Mouse (Mus musculus): Measurements from ENCODE around the gene Ubxn1.
A peak's percentile ranks its signal among the peaks of the same experiment; 100 is the strongest.
"Not testable (repeated sequence)": the region's sequence is repeated elsewhere in the genome, so short reads cannot be mapped to it uniquely, and the experiment has no call there.

Ubxn1 gene

DNA sequence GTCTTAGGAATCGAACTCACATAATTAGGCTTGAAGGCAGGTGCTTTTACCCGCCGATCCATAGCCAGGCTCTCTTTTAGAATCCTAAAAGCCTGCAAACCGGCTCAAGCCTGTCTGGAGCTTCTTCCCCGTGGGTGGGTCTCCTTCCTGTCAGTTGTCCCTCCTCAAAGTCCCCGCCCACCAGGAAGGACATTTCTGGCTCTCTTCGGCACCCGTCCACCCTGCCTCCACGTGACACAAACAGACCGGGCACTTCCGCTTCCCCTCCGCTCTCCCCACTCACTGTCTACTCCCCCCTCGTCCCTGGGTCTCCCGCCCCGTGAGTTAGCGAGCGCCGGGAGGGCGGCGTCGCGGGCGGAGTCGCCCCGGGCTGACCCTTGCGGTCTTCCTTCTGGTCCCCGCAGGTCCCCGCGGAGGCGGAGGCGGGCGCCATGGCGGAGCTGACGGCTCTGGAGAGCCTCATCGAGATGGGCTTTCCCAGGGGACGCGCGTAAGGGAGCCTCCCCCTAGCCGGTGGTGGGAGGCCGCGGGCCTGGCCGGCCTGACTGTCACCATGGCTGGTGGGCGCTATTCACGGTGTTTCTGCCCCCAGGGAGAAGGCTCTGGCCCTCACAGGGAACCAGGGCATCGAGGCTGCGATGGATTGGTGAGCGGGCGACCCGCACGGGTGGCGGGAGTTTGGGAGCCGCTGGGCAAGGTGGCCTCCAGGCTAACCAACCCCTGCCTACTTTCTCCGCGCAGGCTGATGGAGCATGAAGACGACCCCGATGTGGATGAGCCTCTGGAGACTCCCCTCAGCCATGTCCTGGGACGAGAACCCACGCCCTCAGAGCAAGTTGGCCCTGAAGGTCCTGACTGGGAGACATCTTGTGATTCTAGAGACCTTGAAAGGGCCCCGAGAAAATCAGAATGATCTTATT is at the start of gene Ubxn1:
Gene Ubxn1, plus strand, starts transcription at position 230 of the 920 bp plus-strand sequence.
- DNase-seq (ENCODE audit: extremely low spot score): peak; percentile 97

- no peak for DNase-seq (ENCODE audit: extremely low spot score)
Measured at GRCm38 (mm10) chr19:8822696-8823095, 48.6 kb upstream of the Ubxn1 start.

GRCm38 (mm10) chr19:8829660-8830059 is 41.6 kb upstream of the Ubxn1 start, which contains the start of gene AC129217.1:
Gene AC129217.1, plus strand, starts transcription at chr19:8829773.
- no peak for DNase-seq (ENCODE audit: extremely low spot score)

DNA sequence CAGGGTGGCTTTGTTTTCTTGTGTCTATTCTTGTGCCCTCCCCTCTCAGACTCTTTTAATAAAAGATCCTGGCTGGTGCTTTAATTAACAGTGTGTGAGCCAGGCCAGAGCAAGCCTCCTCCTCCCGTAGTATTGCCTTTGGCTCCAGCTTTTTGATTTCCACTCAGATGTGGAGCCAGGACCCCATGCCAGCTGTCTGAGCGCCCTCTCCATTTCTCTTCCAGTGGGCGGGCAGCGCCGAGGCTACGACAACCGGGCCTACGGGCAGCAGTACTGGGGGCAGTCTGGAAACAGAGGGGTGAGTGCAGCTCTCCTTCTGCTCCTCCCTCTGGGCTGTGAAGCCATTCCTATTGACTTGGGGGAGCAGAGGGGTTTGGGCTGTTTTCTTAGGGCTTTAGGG is 40.6 kb upstream of the Ubxn1 start:
- DNase-seq (ENCODE audit: extremely low spot score): no peak

GRCm38 (mm10) chr19:8831262-8831661 is 40.0 kb upstream of the Ubxn1 start:
- DNase-seq (ENCODE audit: extremely low spot score): no peak

- DNase-seq (ENCODE audit: extremely low spot score): no peak
Measured at GRCm38 (mm10) chr19:8832971-8833370, 38.3 kb upstream of the Ubxn1 start.

- not testable (repeated sequence) for DNase-seq (ENCODE audit: extremely low spot score)
Measured at GRCm38 (mm10) chr19:8836327-8836726, 35.0 kb upstream of the Ubxn1 start.

- peak; percentile 92 for DNase-seq (ENCODE audit: extremely low spot score)
Measured at GRCm38 (mm10) chr19:8837251-8837791, 34.0 kb upstream of the Ubxn1 start, which contains the start of gene Bscl2. Gene Bscl2, plus strand, starts transcription at chr19:8837467.

GRCm38 (mm10) chr19:8838041-8838730 is 33.1 kb upstream of the Ubxn1 start:
- peak; percentile 42 for DNase-seq (ENCODE audit: extremely low spot score)

- peak; percentile 65 for DNase-seq (ENCODE audit: extremely low spot score)
Measured at GRCm38 (mm10) chr19:8839103-8839907, 32.0 kb upstream of the Ubxn1 start, which contains the start of gene Gng3. Gene Gng3, minus strand, starts transcription at chr19:8839194.

DNA sequence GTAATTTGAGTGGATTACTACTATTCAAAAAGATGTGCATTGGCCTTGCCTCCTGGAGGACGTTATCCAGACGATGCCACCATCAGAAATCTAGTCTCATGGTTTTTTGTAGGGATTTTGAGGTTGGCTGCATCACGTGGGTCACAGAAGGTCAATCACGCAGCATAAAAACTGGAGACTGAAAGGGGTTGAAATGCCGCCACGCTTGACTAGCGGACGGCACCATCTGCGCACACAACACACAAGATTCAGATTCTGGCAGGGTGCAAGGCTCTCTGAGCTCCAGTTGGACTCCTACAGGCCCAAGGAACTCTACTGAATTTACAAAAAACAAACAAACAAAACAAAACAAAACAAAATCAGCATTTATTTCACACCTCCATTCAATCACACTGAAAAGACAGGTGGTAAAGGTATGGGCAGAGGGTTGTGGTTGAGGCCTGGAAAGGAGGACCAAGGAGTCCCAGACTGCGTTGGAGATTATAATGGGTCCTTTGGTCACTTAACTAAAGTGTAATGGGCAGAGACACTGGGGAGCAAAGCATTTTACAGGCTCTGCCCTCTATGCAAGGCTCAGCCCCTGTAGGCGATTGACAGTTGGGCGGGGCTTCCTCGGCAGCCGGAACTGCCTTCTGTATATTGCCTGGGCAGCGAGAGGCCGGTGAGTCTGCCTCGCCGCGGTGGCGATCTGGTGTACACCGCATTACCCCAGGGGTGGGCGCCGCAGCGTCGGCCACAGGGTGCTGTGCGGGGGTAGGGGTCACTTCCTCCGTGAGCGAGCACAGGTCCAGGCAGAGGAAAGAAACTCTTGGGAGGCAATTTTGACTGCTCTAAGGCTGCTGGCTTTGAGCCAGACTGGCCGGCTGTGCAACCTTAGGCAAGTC is 31.1 kb upstream of the Ubxn1 start:
- DNase-seq (ENCODE audit: extremely low spot score): peak; percentile 63

DNA sequence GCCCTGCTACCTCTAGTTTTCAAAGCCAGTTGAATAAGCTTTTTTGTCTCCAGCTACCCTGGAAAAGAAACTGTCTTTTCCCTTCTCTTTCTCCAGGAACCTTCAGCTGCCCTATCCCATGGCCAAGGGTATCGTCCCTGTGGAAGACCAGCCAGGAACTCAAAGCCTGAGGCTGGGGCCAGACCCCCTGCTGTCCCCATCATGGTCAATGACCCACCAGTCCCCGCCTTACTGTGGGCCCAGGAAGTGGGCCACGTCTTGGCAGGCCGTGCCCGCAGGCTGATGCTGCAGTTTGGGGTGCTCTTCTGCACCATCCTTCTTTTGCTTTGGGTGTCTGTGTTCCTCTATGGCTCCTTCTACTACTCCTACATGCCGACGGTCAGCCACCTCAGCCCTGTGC is 30.3 kb upstream of the Ubxn1 start:
- DNase-seq (ENCODE audit: extremely low spot score): no peak

GRCm38 (mm10) chr19:8842961-8843360 is 28.3 kb upstream of the Ubxn1 start:
- DNase-seq (ENCODE audit: extremely low spot score): no peak

- DNase-seq (ENCODE audit: extremely low spot score): peak; percentile 63
Measured at GRCm38 (mm10) chr19:8844371-8845129, 26.7 kb upstream of the Ubxn1 start.

- no peak for DNase-seq (ENCODE audit: extremely low spot score)
Measured at GRCm38 (mm10) chr19:8848356-8848755, 22.9 kb upstream of the Ubxn1 start.

DNA sequence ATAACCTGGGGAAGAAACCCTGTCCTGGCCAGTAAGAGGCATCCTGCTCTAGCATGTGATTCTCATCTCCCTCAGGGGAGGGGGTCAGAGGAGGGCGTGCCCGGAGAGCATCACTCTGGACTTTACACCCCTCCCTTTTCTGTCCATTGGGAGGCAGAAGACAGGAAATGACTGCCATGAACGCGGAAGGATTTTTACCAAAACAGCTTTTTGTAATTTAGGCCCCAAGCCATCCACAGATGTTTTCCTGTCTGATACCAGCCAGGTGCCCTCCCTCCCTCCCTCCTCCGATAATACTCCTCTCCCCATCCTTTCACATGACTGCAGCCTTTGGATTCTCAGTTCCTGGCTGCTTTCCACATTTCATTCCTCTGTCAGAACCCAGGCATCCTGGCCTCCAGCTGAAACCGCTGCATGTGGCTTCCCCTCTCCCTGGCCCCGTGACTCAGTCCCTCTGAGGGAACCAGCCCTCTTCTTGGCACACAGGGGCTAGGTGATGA is 20.8 kb upstream of the Ubxn1 start, which contains the start of gene Lrrn4cl:
Gene Lrrn4cl, plus strand, starts transcription at position 367 of the 500 bp plus-strand sequence.
- peak; percentile 44 for DNase-seq (ENCODE audit: extremely low spot score)

GRCm38 (mm10) chr19:8851639-8852038 is 19.7 kb upstream of the Ubxn1 start:
- DNase-seq (ENCODE audit: extremely low spot score): no peak

GRCm38 (mm10) chr19:8852236-8852928 is 18.9 kb upstream of the Ubxn1 start:
- DNase-seq (ENCODE audit: extremely low spot score): no peak

DNA sequence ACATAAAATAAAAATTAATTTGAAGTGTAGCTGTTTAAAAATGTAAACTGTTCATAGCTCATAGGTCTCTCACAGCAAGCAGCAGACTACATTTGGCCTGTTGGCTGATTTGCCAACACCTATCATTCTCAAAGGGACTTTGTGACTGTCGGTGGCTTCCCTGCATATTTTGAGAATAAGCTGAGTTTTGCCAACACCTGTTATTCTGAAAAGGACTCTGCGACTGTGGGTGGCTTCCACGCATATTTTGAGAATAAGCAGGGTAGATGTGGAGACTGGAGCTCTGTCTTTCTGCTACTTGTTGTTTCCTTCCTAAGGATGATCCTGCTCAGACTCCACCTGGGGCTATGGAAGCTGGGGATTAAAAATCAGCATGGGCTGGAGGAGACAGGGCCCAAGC is 18.2 kb upstream of the Ubxn1 start:
- no peak for DNase-seq (ENCODE audit: extremely low spot score)

All from embryo, embryonic 9.5 days (tissue).